Mouse (Mus musculus) lung, postnatal 14 days (tissue): ENCODE results near the gene Fancl.

ENCODE experiments used
- DNase-seq: peaks from one replicate; pipeline ENCODE4 v3.0.0; 2021

Gene Fancl

GRCm38 (mm10) chr11:26495951-26496350 is 110.0 kb downstream of the Fancl start:
- no peak for DNase-seq

GRCm38 (mm10) chr11:26513683-26514082 is 127.7 kb downstream of the Fancl start:
- DNase-seq: no peak

- DNase-seq: no peak
These were observed 130.2 kb downstream of the Fancl start for GRCm38 (mm10) chr11:26516086-26516485.

- DNase-seq: no peak
These were observed 133.1 kb downstream of the Fancl start for GRCm38 (mm10) chr11:26518991-26519390.
